Mouse (Mus musculus) hindbrain, embryonic 16.5 days (tissue): ENCODE results near the gene Sohlh1. TPM values are rescaled to one million over a fixed set of nuclear protein-coding genes. Genes with fewer than 3 reads are reported as not detected.

Source experiments
- ATAC-seq: fragments of 200-750 bp; cut with Nextera tagmentation; 2 replicates; pipeline ENCODE4 v1.8.0; 2017; ENCODE audit warnings: moderate TSS enrichment, moderate library complexity
- H3K27ac ChIP-seq: fragments of 300-500 bp; sonication (generic); 2 replicates; pipeline ENCODE4 v1.5.1; 2014; ENCODE audit warnings: low read depth, mild to moderate bottlenecking, control low read depth, low read length, moderate library complexity
- H3K27me3 ChIP-seq: fragments of 300-500 bp; sonication (generic); replicated peaks from 2 replicates; pipeline ENCODE4 v1.6.1; 2014; ENCODE audit warnings: low read length; ENCODE audit not compliant: control insufficient read depth, insufficient read depth
- H3K36me3 ChIP-seq: fragments of 300-500 bp; sonication (generic); 2 replicates; pipeline ENCODE4 v1.6.1; 2014; ENCODE audit warnings: mild to moderate bottlenecking, low read length, moderate library complexity, mixed read lengths; ENCODE audit not compliant: control insufficient read depth, insufficient read depth
- H3K4me1 ChIP-seq: fragments of 300-500 bp; sonication (generic); 2 replicates; pipeline ENCODE4 v1.6.1; 2014; ENCODE audit warnings: low read depth, low read length; ENCODE audit not compliant: control insufficient read depth, insufficient read depth
- H3K4me2 ChIP-seq: fragments of 300-500 bp; sonication (generic); 2 replicates; pipeline ENCODE4 v1.6.1; 2014; ENCODE audit warnings: mild to moderate bottlenecking, low read length, control low read depth, moderate library complexity
- H3K4me3 ChIP-seq: fragments of 300-500 bp; sonication (generic); 2 replicates; pipeline ENCODE4 v1.5.1; 2014; ENCODE audit warnings: mild to moderate bottlenecking, low read length, control low read depth, moderate library complexity
- H3K9ac ChIP-seq: fragments of 300-500 bp; sonication (generic); 2 replicates; pipeline ENCODE4 v1.6.1; 2014; ENCODE audit warnings: low read depth, mild to moderate bottlenecking, control low read depth, low read length, moderate library complexity
- H3K9me3 ChIP-seq: fragments of 300-500 bp; sonication (generic); 2 replicates; pipeline ENCODE4 v1.6.1; 2014; ENCODE audit warnings: mild to moderate bottlenecking, low read length, moderate library complexity; ENCODE audit not compliant: control insufficient read depth
- WGBS: fragments of 180-500 bp; shearing (Covaris S2); extraction: QIAGEN DNeasy Blood & Tissue Kit; methylation state at CpG from one replicate; pipeline ENCODE4 v1.1.7; 2014; 5-methylcytosine and 5-hydroxymethylcytosine counted together
- polyA plus RNA-seq: library from polyadenylated mRNA; unstranded; fragments of >200 nt; fragmentation: Nextera tagmentation; extraction: Ambion mirVana; gene quantifications from 2 replicates; pipeline ENCODE4 v1.2.1, GENCODE M21; 2015

The Sohlh1 gene
- polyA plus RNA-seq: not detected in 2 replicates

- Histone ChIP-seq H3K27me3 (no peaks in the 10 kb centered on the region), H3K9me3 (no peaks in the 10 kb centered on the region), H3K4me3 (no peak within 1 kb of the TSS), H3K4me2 (no peak within 1 kb of the TSS), H3K4me1 (no peaks in the 10 kb centered on the region), H3K27ac (no peak within 1 kb of the TSS), H3K36me3 (no peaks in the 10 kb centered on the region), H3K9ac (no peak within 1 kb of the TSS)
- 84% methylated on average over 13 of the region's 16 CpGs for WGBS
- no peak for ATAC-seq
Measured at GRCm38 (mm10) chr2:25847226-25847625, at the start of gene Sohlh1. Sohlh1 (minus strand) TSS chr2:25847248.

- Histone ChIP-seq H3K9ac (no peak overlapping the region), H3K27me3 (no peaks in the 10 kb centered on the region), H3K4me3 (no peak overlapping the region), H3K36me3 (no peaks in the 10 kb centered on the region), H3K4me2 (no peak overlapping the region), H3K9me3 (no peaks in the 10 kb centered on the region), H3K4me1 (no peaks in the 10 kb centered on the region), H3K27ac (no peak overlapping the region)
- no peak for ATAC-seq
- WGBS: 85% methylated on average over 7 of the region's 7 CpGs
Measured at GRCm38 (mm10) chr2:25892440-25892839, 45.4 kb upstream of the Sohlh1 start.

- WGBS: 61% methylated on average over 5 of the region's 5 CpGs
- H3K4me2 ChIP-seq: no peak overlapping the region
- no peaks in the 10 kb centered on the region for H3K36me3 ChIP-seq
- H3K4me3 ChIP-seq: no peak overlapping the region
- H3K9ac ChIP-seq: no peak overlapping the region
- no peaks in the 10 kb centered on the region for H3K9me3 ChIP-seq
- no peak overlapping the region for H3K27ac ChIP-seq
- H3K4me1 ChIP-seq: no peaks in the 10 kb centered on the region
- no peak for ATAC-seq
- H3K27me3 ChIP-seq: no peaks in the 10 kb centered on the region
Measured at GRCm38 (mm10) chr2:25888144-25888543, 41.1 kb upstream of the Sohlh1 start.

- H3K36me3 ChIP-seq: no peaks in the 10 kb centered on the region
- no peaks in the 10 kb centered on the region for H3K27me3 ChIP-seq
- H3K4me2 ChIP-seq: no peak overlapping the region
- H3K27ac ChIP-seq: no peak overlapping the region
- WGBS: 75% methylated on average over 8 of the region's 8 CpGs
- no peak overlapping the region for H3K4me3 ChIP-seq
- no peak overlapping the region for H3K9ac ChIP-seq
- H3K9me3 ChIP-seq: no peaks in the 10 kb centered on the region
- no peak for ATAC-seq
- H3K4me1 ChIP-seq: no peaks in the 10 kb centered on the region
Measured at GRCm38 (mm10) chr2:25887226-25887625, 40.2 kb upstream of the Sohlh1 start.

GRCm38 (mm10) chr2:25884756-25885155 is 37.7 kb upstream of the Sohlh1 start:
- 81% methylated on average over 3 of the region's 3 CpGs for WGBS
- H3K27me3 ChIP-seq: no peaks in the 10 kb centered on the region
- ATAC-seq: no peak
- no peaks in the 10 kb centered on the region for H3K36me3 ChIP-seq
- H3K4me3 ChIP-seq: no peak overlapping the region
- no peaks in the 10 kb centered on the region for H3K4me1 ChIP-seq
- H3K4me2 ChIP-seq: no peak overlapping the region
- no peaks in the 10 kb centered on the region for H3K9me3 ChIP-seq
- no peak overlapping the region for H3K27ac ChIP-seq
- no peak overlapping the region for H3K9ac ChIP-seq

GRCm38 (mm10) chr2:25882276-25882675 is 35.2 kb upstream of the Sohlh1 start:
- WGBS: 45% methylated on average over 1 of the region's 1 CpGs
- Histone ChIP-seq H3K36me3 (no peaks in the 10 kb centered on the region), H3K4me2 (no peak overlapping the region), H3K27ac (no peak overlapping the region), H3K4me3 (no peak overlapping the region), H3K27me3 (no peaks in the 10 kb centered on the region; the same call in 1 of the 2 replicates), H3K4me1 (peaks cover 12% of the 10 kb centered on the region), H3K9ac (no peak overlapping the region), H3K9me3 (no peaks in the 10 kb centered on the region)
- no peak for ATAC-seq

GRCm38 (mm10) chr2:25879061-25879460 is 32.0 kb upstream of the Sohlh1 start:
- WGBS: 74% methylated on average over 4 of the region's 4 CpGs
- ATAC-seq: no peak
- Histone ChIP-seq H3K4me2 (peak overlapping the region; percentile 77), H3K36me3 (no peaks in the 10 kb centered on the region), H3K4me3 (no peak overlapping the region), H3K27me3 (no peaks in the 10 kb centered on the region; the same call in 1 of the 2 replicates), H3K9ac (no peak overlapping the region), H3K9me3 (no peaks in the 10 kb centered on the region), H3K27ac (no peak overlapping the region), H3K4me1 (peaks cover 12% of the 10 kb centered on the region)

GRCm38 (mm10) chr2:25878516-25878915 is 31.5 kb upstream of the Sohlh1 start:
- WGBS: 68% methylated on average over 2 of the region's 2 CpGs
- no peak for ATAC-seq

GRCm38 (mm10) chr2:25877736-25878268 is 30.8 kb upstream of the Sohlh1 start:
- Histone ChIP-seq H3K27ac (peak overlapping the region; percentile 69), H3K4me1 (peaks cover 12% of the 10 kb centered on the region), H3K9ac (peak overlapping the region; percentile 85), H3K4me3 (peak overlapping the region; percentile 68), H3K4me2 (peak overlapping the region; percentile 77), H3K36me3 (no peaks in the 10 kb centered on the region), H3K9me3 (no peaks in the 10 kb centered on the region), H3K27me3 (no peaks in the 10 kb centered on the region; the same call in 1 of the 2 replicates)
- WGBS: 3% methylated on average over 35 of the region's 49 CpGs
- ATAC-seq: peak; percentile 81

More at GRCm38 (mm10) chr2:25878516-25878915, 31.5 kb upstream of the Sohlh1 start:
- H3K4me2 ChIP-seq: peak overlapping the region; percentile 77
- no peaks in the 10 kb centered on the region for H3K36me3 ChIP-seq
- H3K27ac ChIP-seq: no peak overlapping the region
- peak overlapping the region; percentile 68 for H3K4me3 ChIP-seq
- peaks cover 12% of the 10 kb centered on the region for H3K4me1 ChIP-seq
- H3K9me3 ChIP-seq: no peaks in the 10 kb centered on the region
- no peaks in the 10 kb centered on the region; the same call in 1 of the 2 replicates for H3K27me3 ChIP-seq
- H3K9ac ChIP-seq: peak overlapping the region; percentile 85
